Comparison of ENCODE assay signal across 8 mouse cellular contexts in genomic region chr1:152767749-152768488, GRCm38 (mm10). TPM values are rescaled to one million over a fixed set of nuclear protein-coding genes. Genes with fewer than 3 reads are reported as not detected.
DNase-seq lines count a peak whose midpoint lies in the region; ATAC-seq and TF ChIP-seq lines count a peak whose summit lies in the region.

No protein-coding gene starts in this region.

- peak overlapping the region; percentile 82 for H3K4me2 ChIP-seq in neural tube, embryonic 15.5 days

- no peaks in the 10 kb centered on the region for H3K27me3 ChIP-seq in neural tube, embryonic 15.5 days (replicated peaks)
- no peaks in the 10 kb centered on the region; the same call in 1 of the 2 replicates for H3K27me3 ChIP-seq in thymus, adult 2 months (ENCODE audit: control insufficient read depth, insufficient read depth, low read length)

- H3K27ac ChIP-seq in layer of hippocampus, adult 2 months: peak overlapping the region; percentile 95
- H3K27ac ChIP-seq in neural tube, embryonic 15.5 days (replicated peaks): no peak overlapping the region
- H3K27ac ChIP-seq in thymus, adult 2 months (ENCODE audit: control insufficient read depth, insufficient read depth, low read length): no peak overlapping the region

- no peak overlapping the region for H3K9ac ChIP-seq in neural tube, embryonic 15.5 days (replicated peaks)

- 7% methylated on average over 5 of the region's 5 CpGs for WGBS in lung, adult 2 months
- WGBS in neural tube, embryonic 15.5 days: 5% methylated on average over 5 of the region's 5 CpGs
- WGBS in thymus, adult 2 months: 5% methylated on average over 5 of the region's 5 CpGs

- H3K36me3 ChIP-seq in neural tube, embryonic 15.5 days: peaks cover 24% of the 10 kb centered on the region
- peaks cover 38% of the 10 kb centered on the region for H3K36me3 ChIP-seq in thymus, adult 2 months (ENCODE audit: control insufficient read depth, insufficient read depth, low read length)

- ATAC-seq in neural tube, embryonic 15.5 days (ENCODE audit: low FRiP score): no peak

- DNase-seq in MEL-GATA-1-ER (ENCODE audit: extremely low read depth, low read depth): peak; percentile 96
- DNase-seq in cerebellum, adult 9-10 months: peak; percentile 94
- DNase-seq in forelimb bud, embryonic 11.5 days (ENCODE audit: low read depth, low spot score): peak; percentile 90
- DNase-seq in heart, postnatal 4 days: peak; percentile 91
- DNase-seq in layer of hippocampus, adult 2 months (ENCODE audit: low spot score in 2 of 2): peak; percentile 90 to 91
- DNase-seq in lung, adult 2 months: peak; percentile 79
- DNase-seq in thymus, adult 2 months: peak; percentile 76

- H3K4me3 ChIP-seq in layer of hippocampus, adult 2 months: peak overlapping the region; percentile 98
- H3K4me3 ChIP-seq in lung, adult 2 months (replicated peaks; ENCODE audit: extremely low read depth, low read depth, low read length): peak overlapping the region; percentile 54
- H3K4me3 ChIP-seq in neural tube, embryonic 15.5 days (replicated peaks): peak overlapping the region; percentile 93
- no peak overlapping the region for H3K4me3 ChIP-seq in thymus, adult 2 months (ENCODE audit: control insufficient read depth, insufficient read depth, low read length)

- TF ChIP-seq CTCF in layer of hippocampus, adult 2 months (conservative IDR thresholded peaks at IDR 0.05): peak; percentile 89
- TF ChIP-seq CTCF in lung, adult 2 months (IDR thresholded peaks at IDR 0.05; ENCODE audit: insufficient read depth, low read length): peak; percentile 31; the same call in 1 of the 2 replicates
- TF ChIP-seq CTCF in thymus, adult 2 months (IDR thresholded peaks at IDR 0.05; ENCODE audit: borderline replicate concordance, control insufficient read depth, extremely low read depth, insufficient read depth, low read length, poor library complexity): no peak

- no peaks in the 10 kb centered on the region; the same call in none of the 2 replicates for H3K4me1 ChIP-seq in lung, adult 2 months (ENCODE audit: control insufficient read depth, insufficient read depth, low read length)
- H3K4me1 ChIP-seq in neural tube, embryonic 15.5 days: peaks cover 26% of the 10 kb centered on the region
- H3K4me1 ChIP-seq in thymus, adult 2 months (replicated peaks; ENCODE audit: control insufficient read depth, insufficient read depth, low read length): peaks cover 5% of the 10 kb centered on the region

- H3K9me3 ChIP-seq in neural tube, embryonic 15.5 days (replicated peaks): no peaks in the 10 kb centered on the region

- no peak for TF ChIP-seq POLR2A in lung, adult 2 months (IDR thresholded peaks at IDR 0.05; ENCODE audit: borderline replicate concordance, extremely low read depth, low read depth, low read length)
- no peak for TF ChIP-seq POLR2A in thymus, adult 2 months (IDR thresholded peaks at IDR 0.05; ENCODE audit: control insufficient read depth, extremely low read depth, insufficient read depth, low read length, poor library complexity)

RNA-seq across cellular contexts. Expression of gene Arpc5, which starts 1.6 kb away (rescaled TPM):
- 100 to 1,000 TPM in 1 of 2 experiments, 10 to 100 TPM in 1; 98.7 to 103 TPM for total RNA-seq in heart, postnatal 4 days (2021)
- total RNA-seq in layer of hippocampus, adult 2 months (2021): 100 to 1,000 TPM; 185 to 193 TPM
- 90.4 and 99.5 TPM in 2 replicates for polyA plus RNA-seq in lung, adult 2 months (2012; rRNA removed)
- polyA plus RNA-seq in neural tube, embryonic 15.5 days (2015; fragmentation: Nextera tagmentation; extraction: Ambion mirVana): 248 and 252 TPM in 2 replicates
- polyA plus RNA-seq in thymus, adult 2 months (2012; rRNA removed): 162 and 171 TPM in 2 replicates

RNA-seq across cellular contexts. Expression of gene Rgl1, which starts 1.8 kb away (rescaled TPM):
- total RNA-seq in heart, postnatal 4 days (2021): 10 to 100 TPM; 70.8 to 73.7 TPM
- total RNA-seq in layer of hippocampus, adult 2 months (2021): 100 to 1,000 TPM; 126 TPM
- 26.5 and 35.7 TPM in 2 replicates for polyA plus RNA-seq in lung, adult 2 months (2012; rRNA removed)
- polyA plus RNA-seq in neural tube, embryonic 15.5 days (2015; fragmentation: Nextera tagmentation; extraction: Ambion mirVana): 18.8 and 24.2 TPM in 2 replicates
- polyA plus RNA-seq in thymus, adult 2 months (2012; rRNA removed): 6.8 and 7.1 TPM in 2 replicates

RNA-seq across cellular contexts. Expression of gene Apobec4, which starts 17.6 kb away (rescaled TPM):
- total RNA-seq in heart, postnatal 4 days (2021): not detected
- total RNA-seq in layer of hippocampus, adult 2 months (2021): not detected
- 0.16 and 0.46 TPM in 2 replicates for polyA plus RNA-seq in lung, adult 2 months (2012; rRNA removed)
- polyA plus RNA-seq in neural tube, embryonic 15.5 days (2015; fragmentation: Nextera tagmentation; extraction: Ambion mirVana): 0.09 TPM in 1 of 2 replicates, not detected in the other
- not detected in 2 replicates for polyA plus RNA-seq in thymus, adult 2 months (2012; rRNA removed)

RNA-seq across cellular contexts. Expression of gene Ncf2, which starts 32.1 kb away (rescaled TPM):
- 1 to 10 TPM; 2.1 to 3.0 TPM for total RNA-seq in heart, postnatal 4 days (2021)
- total RNA-seq in layer of hippocampus, adult 2 months (2021): 1 to 10 TPM; 1.9 to 2.9 TPM
- 10.8 and 14.4 TPM in 2 replicates for polyA plus RNA-seq in lung, adult 2 months (2012; rRNA removed)
- polyA plus RNA-seq in neural tube, embryonic 15.5 days (2015; fragmentation: Nextera tagmentation; extraction: Ambion mirVana): 3.4 and 6.2 TPM in 2 replicates
- 7.6 and 8.4 TPM in 2 replicates for polyA plus RNA-seq in thymus, adult 2 months (2012; rRNA removed)
